21 mouse cellular contexts compared by ENCODE assay signal in the genomic region with DNA sequence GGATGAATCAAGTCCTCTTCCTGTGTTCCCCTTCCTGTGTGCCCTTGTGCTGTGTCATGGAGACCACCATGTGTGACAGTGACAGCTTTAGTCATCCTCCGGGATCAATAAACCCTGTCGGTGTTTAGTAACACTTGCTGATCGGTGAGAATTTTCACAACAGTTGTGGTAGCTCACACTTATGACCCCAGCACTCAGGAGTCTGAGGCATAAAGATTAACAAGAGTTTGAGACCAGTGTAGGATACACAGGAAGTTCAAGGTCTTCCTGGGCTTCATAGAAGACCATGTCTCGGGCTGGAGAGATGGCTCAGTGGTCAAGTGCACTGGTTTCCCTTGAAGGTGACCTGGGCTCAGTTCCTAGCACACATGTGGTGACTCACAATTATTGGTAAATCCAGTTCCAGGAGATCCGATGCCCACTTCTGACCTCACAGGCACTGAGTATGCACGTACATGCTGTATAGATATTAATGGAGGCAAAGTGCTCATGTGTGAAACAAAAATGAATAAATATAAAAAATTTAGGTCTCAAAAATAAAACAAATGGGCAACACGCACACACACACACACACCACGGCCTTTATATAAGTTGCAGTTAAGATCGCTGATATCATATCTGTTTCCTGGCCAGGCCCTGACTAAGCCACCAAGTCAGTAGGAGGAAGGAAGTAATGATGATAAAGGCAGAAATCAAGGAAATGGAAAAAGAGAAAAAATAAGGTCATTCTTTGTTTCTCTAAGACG. TPM values are rescaled to one million over a fixed set of nuclear protein-coding genes. Genes with fewer than 3 reads are reported as not detected.
A peak's percentile ranks its signal among the peaks of the same experiment; 100 is the strongest.
DNase-seq lines count a peak whose midpoint lies in the region; ATAC-seq lines count a peak whose summit lies in the region.
"Had no signal": no experiment of that assay in that cellular context is flagged by ENCODE, and none has a peak within 500 bp of the region (broad histone marks: within the 10 kb centered on the region; RNA-seq: fewer than 3 reads in every experiment).

No protein-coding gene starts in this region.

- no peaks in the 10 kb centered on the region for H3K9me3 ChIP-seq in heart, embryonic 13.5 days
- H3K9me3 ChIP-seq: embryonic facial prominence, embryonic 10.5 days; hindbrain, embryonic 15.5 days; lung, embryonic 15.5 days; neural tube, embryonic 12.5 days had no signal

- H3K36me3 ChIP-seq in heart, embryonic 13.5 days, result no peaks in the 10 kb centered on the region
- no peaks in the 10 kb centered on the region for H3K36me3 ChIP-seq in macrophage (ENCODE audit: inconsistent target)
- H3K36me3 ChIP-seq: hindbrain, embryonic 15.5 days; lung, embryonic 15.5 days; neural tube, embryonic 12.5 days had no signal

- no peaks in the 10 kb centered on the region for H3K79me2 ChIP-seq in macrophage (ENCODE audit: inconsistent target)

- 70% methylated on average over 10 of the region's 10 CpGs for WGBS in heart, embryonic 13.5 days
- WGBS in macrophage (ENCODE audit: missing documents), result 34% methylated on average over 10 of the region's 10 CpGs

- H3K9ac ChIP-seq in heart, embryonic 13.5 days, result no peak overlapping the region
- H3K9ac ChIP-seq: forebrain, postnatal 0 days; hindbrain, embryonic 15.5 days; lung, embryonic 15.5 days; neural tube, embryonic 12.5 days had no signal

- peaks cover 7% of the 10 kb centered on the region; the same call in 1 of the 2 replicates for H3K27me3 ChIP-seq in heart, embryonic 13.5 days (replicated peaks)
- H3K27me3 ChIP-seq: hindbrain, embryonic 15.5 days; lung, embryonic 15.5 days; neural tube, embryonic 12.5 days had no signal

- peak overlapping the region; percentile 40; the same call in 1 of the 2 replicates for H3K27ac ChIP-seq in heart, embryonic 13.5 days (replicated peaks)
- peak overlapping the region; percentile 71 for H3K27ac ChIP-seq in macrophage
- H3K27ac ChIP-seq: embryonic facial prominence, embryonic 10.5 days; hindbrain, embryonic 15.5 days; neural tube, embryonic 12.5 days had no signal

- ATAC-seq in heart, embryonic 13.5 days (ENCODE audit: extremely low read depth, insufficient number of reproducible peaks, low FRiP score, low TSS enrichment), result no peak
- ATAC-seq in activated CD4-positive, CD25-positive, alpha-beta regulatory T cell, adult 4 months, result peak; percentile 55
- ATAC-seq: forebrain, postnatal 0 days had no signal

- H3K4me3 ChIP-seq in heart, embryonic 13.5 days, result no peak overlapping the region
- no peak overlapping the region for H3K4me3 ChIP-seq in macrophage (ENCODE audit: inconsistent target)
- H3K4me3 ChIP-seq: embryonic facial prominence, embryonic 10.5 days; hindbrain, embryonic 15.5 days; lung, embryonic 15.5 days; neural tube, embryonic 12.5 days had no signal

- H3K4me1 ChIP-seq in heart, embryonic 13.5 days, result peaks cover 42% of the 10 kb centered on the region
- H3K4me1 ChIP-seq: neural tube, embryonic 12.5 days had no signal

- H3K4me2 ChIP-seq in heart, embryonic 13.5 days, result no peak overlapping the region
- H3K4me2 ChIP-seq: hindbrain, embryonic 15.5 days; lung, embryonic 15.5 days; neural tube, embryonic 12.5 days had no signal

- DNase-seq in heart, adult 18-20 months, result no peak
- DNase-seq in CD4-positive helper T cell, adult 2 months (ENCODE audit: low read depth, low spot score), result peak; percentile 79
- no peak for DNase-seq in T-cell, adult 2 months (ENCODE audit: low spot score)
- no peak for DNase-seq in layer of hippocampus, adult 9-11 months
- DNase-seq: adrenal gland, adult 8-10 months; B cell, adult 2 months; cerebellum, adult 11 months; cerebellum, postnatal 36 days; forebrain, postnatal 0 days; kidney, adult 8-10 months; kidney, postnatal 36 days; liver; right cerebral cortex, postnatal 14 days; thymus, postnatal 4 days had no signal

RNA-seq across cellular contexts. Expression of a gene that starts 43.1 kb away (rescaled TPM):
- 69.3 and 75.5 TPM in 2 replicates for polyA plus RNA-seq in heart, embryonic 13.5 days (2015; fragmentation: Nextera tagmentation; extraction: Ambion mirVana)
- 10 to 100 TPM; 32.7 to 33.4 TPM for total RNA-seq in heart, adult 18-20 months (2021)
- 100 to 1,000 TPM; 265 to 345 TPM for polyA plus RNA-seq in activated CD4-positive, CD25-positive, alpha-beta regulatory T cell, adult 4 months (2017; shearing (Covaris generic))
- 10 to 100 TPM in 22 of 26 experiments, 1 to 10 TPM in 4; 6.2 to 73.5 (median 27.9) TPM for total RNA-seq in macrophage (2018; cell fraction: chromatin; rRNA removed)
- total RNA-seq in macrophage (2018; cell fraction: cytosol; rRNA removed), result 100 to 1,000 TPM in 23 of 26 experiments, 10 to 100 TPM in 3; 84.1 to 154 (median 126) TPM
- 100 to 1,000 TPM in 2 of 26 experiments, 10 to 100 TPM in 24; 17.7 to 108 (median 42.6) TPM for total RNA-seq in macrophage (2018; cell fraction: nucleus; rRNA removed)
- polyA plus RNA-seq in macrophage (2018), result 90.3 to 214 TPM (median 173 TPM) in 3 replicates
